Mouse (Mus musculus): ENCODE measurements at regions not wholly inside any gene's neighbourhood (a gene's known extent, or its start where the extent isn't known, plus 50 kb on each side); places are given as distances from the start of the nearest gene placed in this dataset.
A peak's percentile ranks its signal among the peaks of the same experiment; 100 is the strongest.

DNA sequence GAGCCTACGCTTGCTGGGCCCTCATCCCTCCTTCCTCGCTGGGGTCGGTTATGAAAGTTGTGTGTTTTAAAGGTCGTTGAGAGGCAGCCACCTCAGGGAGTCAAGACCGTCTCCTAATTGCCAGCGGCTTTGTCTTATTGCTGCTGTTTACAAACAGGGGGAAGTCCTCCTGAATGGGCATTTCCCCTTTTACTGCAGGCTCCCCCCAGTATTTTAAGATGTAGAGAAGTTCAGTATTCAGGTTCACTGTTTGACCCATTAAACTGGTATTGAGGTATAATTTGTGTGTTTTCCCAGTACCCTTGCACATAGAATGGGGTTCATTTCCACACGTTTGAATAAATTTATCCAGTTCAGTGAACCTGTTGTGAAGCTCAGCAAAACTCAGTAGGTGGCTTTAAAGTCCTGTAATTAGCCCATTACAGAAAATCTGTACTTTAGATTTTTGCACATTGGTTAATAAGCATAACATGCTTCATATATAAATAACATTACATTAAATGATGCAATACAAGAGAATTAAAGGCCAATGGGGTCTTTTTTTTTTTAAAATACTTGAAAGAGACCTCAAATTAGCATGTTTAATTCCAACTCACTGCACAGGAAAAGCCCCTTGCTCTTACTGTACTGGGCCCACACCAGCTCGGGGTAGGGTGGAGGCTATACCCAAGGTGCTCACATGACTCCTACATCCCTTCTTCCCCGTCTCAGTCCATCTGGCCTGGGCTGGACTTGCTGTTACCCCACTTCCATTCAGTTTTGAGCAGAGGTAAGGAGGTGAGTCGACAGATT is 63.7 kb downstream of the Nkx2-1 start:
- no peak for DNase-seq

DNA sequence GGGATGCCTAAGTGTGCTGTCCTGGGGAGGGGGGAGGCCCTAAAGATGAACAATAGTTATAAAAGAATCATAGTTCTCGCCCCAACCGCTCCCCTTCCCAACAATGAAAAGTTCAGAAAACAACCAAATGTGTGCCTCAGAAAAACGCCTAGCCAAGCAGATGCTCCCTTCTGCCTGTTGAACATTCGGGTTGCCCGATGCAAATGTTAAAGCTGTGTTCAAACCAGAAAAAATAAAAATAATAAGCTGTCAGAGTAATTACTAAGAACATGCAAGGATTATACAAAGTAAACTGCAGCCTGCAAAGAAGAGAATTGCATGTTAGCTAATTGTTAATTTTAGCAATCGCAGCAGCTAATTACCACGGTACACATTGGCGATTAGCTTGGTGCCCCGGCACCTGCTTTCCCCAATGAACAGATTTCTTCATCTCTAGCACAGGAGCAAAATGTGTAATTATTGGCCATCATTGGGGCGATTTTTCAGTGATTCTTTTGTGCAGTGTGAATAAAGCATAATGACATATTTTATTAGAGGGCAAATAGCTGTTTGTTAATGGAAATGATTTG is 65.7 kb downstream of the Nkx2-1 start:
- DNase-seq, result no peak

DNA sequence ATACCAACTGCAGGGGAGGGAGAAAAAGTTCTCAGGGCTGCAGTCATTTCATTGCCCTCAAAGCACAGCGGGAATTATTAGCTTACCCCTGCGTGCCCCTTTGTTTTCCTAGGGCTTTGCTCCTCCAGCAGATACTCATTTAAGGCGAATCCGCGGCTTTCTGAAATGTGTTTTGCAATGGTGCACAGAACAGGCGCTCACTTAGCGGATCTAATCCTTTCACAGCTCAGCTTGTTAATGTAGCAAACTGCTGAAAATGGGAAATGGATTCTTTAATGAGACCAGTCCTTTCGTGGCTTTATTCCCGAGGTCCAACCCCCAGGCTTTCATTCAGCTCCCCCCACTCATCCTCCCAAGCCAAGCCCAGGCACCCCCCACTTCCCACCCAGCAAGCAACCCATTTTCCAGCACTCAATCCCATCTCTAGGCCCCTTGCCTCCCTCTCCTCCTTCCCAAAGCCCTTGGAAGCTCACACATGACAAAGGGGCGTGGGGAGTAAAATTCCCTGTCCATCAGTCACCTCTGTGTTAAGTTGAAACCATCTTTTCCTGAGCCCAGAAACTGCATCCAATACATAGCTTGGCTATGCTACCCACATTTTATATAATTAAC is 77.1 kb downstream of the Nkx2-1 start:
- DNase-seq, result no peak

DNA sequence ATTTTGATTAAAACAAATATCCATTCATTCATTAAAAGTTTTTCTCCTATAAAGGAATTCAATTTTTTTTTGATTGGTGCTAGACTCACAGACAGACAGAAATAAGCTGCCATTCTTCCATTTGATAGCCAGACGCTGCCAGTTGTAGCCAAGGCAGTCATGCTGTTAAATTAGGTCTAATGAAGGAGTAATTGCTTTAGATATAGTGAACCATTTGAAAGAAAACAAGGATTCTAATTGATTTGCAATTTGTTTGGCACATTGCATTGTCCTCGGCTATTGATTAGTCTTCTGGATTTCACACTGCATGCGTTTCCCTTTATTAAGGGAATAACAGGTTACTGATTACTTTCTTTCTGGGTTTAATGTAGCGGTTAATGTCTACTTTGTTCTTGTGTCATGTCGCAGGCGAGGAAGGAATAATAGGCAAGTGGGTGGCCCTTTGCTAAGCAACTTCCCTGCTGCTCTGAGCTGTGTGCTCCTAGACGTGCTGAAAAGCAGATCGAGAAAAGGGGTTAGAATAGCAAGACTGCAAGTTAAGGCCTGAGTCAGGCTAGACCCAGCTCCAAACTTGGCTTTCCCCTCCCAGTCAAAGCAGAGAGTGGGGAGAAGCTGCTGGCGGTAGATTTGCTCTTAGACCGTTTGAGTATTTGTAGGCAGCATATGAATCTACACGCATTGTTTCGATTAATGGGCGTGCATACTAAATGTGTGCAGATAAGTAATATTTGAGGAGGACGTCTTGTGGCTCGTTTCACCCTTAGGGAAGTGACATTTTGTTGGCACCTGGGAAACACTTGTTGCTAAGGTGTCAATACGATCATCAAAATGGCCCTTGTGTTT is 77.8 kb downstream of the Nkx2-1 start:
- DNase-seq, result no peak

DNA sequence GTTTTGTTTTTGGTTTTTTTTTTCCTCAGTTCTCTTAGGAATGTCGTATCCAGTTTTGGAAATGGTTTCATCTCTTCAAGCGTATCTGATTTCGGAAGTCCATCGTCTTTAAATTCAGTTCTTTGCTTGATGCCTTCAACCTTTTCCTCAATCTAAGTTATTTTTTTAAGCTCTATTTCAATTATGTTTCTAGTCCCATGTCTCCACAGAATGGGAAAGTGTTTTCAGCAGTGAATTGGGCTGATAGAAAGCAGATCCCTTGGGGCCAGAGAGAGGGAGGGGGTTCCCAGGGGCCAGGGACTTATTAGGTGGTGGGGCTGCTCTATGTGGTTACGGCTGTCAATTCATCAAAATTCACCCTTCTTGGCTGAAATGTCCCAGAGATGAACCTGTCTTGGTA is 78.8 kb downstream of the Nkx2-1 start:
- DNase-seq, result no peak

DNA sequence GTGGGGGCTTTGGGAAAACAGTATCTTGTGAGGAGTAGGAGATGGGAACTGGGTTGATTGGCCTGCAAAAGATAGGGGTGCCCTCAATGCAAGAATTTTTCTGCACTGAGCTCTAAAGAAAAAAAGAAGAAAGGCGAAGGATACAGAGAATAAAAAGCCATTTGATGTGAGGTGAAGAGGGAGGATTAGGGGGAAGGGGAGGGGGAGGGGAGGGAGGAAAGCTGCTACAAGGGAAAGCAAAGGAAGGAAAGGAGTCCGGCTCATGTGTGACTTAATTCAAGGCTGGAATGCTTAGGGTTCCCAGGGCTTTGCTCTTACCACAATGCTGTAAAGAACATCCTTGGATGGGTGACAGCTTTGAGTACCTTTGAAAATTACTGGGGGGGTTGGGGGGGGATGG is 79.4 kb downstream of the Nkx2-1 start:
- DNase-seq, result no peak

DNA sequence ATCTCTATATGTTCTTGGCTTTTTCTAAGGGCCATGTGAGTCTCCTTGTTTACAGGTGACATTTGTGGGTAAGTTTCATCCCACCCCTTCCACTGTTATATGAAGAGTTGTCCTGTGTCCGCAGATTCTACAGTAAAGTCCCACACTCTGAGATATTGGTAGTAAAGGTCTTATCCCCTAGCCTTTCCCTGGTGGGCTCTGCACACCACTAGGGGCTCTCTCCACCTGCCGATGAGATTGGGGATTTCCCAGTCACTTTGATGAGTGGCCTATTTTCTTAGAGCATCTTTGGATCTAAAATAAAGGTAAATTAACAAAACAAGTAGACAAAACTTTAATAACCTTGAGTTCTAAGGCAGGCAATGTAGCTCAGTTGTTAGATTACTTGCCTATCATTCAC is 86.4 kb downstream of the Nkx2-1 start:
- DNase-seq, result no peak

DNA sequence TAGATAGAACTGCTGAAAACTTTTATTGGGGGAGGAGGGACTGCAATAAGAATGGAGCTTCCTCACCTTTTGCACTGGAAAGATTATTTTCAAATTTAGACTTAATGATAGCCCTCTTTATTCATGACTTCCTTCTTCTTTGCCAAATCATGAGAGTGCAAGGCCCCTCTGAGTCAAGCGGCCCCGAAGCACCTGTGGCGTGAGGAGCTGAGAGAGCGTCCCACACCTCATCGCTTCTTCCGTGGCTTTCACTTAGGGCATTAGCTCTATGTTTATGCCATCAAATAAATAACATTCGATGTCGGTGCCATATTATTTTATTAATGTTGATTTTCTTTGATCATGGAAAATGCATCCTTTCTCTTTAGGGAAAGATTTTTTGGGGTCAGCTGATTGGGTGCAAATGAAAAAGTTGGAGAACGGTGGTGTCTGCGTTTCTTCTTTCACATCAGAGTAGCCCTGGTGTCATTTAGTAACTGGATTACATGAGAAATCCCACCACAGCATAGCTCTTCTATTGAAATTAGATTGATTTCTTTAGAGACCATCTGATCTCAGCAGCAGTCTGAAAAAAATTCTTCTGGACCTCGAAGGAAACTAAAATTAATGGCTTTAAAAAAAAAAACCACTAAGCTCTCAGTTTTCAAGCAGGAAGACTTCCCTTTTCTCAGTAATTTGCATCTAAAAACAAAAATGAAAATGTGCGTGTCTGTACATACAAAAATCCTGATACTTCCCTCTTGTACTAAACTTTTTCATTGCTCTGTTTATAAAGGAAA is 87.7 kb downstream of the Nkx2-1 start:
- DNase-seq, result no peak

DNA sequence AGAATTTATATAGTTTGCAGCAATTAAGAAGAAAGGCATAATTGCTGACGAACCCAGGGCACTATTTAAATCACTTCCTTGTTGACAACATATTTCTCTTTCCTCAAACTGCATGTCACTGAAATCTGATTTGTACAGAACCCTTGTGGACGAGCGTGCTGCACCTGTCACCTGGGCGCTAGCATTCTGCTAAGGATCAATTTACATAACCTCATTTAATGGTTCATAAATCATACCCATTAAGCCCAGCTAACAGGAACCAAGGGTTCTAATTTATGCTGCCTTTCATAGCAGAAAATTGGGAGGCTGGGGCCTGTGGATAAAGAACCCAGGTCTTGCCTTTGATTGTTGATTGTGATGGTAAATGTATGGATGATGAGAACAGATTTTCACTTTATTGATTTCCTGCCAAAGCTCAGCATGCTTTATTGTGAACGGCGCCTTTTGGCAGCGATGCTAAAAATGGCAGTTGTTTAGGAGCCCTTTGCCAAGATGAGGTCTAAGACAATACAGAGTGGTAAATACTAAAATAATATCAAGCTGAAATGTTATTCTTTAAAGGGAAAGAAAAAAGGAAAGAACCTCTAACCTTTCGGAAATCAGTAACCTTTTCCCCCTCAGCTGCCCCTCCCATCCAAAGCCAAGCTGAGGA is 95.4 kb downstream of the Nkx2-1 start:
- peak in 1 of 2 experiments; percentile 20 for DNase-seq

DNA sequence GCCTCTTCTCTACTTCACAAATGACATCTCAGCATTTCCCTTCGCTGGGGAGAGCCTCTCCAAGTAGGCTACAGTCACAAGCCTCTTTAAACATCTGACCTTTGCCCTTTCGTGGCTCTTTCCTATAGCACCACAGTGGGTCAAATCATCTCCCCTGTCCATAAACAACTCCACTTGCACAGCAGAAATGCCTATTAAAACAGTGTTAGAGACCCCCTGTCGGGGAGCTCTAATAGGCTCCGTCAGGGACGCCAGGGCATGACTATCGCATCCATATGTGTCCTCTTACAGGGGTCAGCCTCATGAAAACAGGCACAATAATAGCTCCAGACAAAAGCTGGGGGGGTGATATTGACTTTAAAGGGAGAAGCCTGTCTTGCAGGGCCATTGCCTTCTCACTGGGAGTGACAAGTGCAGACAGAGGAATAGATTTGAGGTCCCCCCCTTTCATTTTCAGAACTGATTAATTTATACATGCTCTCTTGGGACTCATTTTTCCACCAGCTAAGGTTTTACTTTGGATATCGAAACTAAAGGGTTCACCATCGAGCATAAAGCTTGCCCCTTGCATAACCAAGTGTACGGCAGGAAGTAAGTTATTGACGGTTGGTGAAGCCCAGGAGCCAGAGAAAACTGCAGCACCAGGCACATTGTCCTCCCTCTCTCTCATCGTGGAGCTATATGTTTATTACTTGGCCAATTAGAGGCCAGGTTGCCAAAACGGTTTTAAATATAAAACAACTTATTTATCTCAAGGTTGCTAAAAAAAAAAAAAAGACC is 94.6 kb upstream of the Mbip start:
- DNase-seq, result no peak

DNA sequence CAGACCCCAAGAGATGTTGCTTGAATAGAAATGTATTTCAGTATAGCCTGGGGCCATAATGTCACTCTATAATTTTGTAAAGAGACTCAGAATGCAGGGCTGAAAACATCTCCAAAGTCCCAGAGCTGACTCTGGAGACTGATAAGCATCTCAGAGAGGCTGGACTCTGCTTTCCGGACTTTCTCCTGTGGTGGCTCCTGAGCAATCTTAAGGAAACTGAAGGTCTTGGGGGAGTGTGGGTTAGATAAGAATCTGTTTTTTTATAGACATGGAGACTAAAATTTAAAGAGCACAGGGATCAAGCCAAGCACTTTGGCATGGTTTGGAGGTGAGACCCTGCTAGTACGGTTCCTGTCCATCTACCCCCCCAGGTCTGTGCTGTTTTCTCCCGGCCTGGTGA is 92.7 kb upstream of the Mbip start:
- no peak for DNase-seq

DNA sequence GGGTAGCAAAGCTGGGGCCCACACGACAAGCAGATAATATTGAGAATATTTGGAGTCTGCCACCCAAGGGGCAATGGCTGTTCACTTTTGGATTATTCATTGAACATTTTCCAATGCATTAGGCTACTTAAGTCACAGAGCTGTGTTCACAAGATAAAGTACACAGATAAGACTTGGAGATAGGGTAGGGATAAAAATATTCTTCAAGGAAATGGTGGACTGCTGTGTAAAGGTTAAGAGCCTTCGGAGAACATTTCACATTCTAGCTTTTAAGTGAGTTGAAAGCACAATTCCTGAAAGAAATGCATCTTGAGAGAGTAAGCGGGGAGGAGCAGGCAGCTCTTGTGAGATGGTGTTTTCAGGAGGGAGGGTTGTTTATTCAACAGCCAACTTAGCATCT is 92.3 kb upstream of the Mbip start:
- no peak for DNase-seq

DNA sequence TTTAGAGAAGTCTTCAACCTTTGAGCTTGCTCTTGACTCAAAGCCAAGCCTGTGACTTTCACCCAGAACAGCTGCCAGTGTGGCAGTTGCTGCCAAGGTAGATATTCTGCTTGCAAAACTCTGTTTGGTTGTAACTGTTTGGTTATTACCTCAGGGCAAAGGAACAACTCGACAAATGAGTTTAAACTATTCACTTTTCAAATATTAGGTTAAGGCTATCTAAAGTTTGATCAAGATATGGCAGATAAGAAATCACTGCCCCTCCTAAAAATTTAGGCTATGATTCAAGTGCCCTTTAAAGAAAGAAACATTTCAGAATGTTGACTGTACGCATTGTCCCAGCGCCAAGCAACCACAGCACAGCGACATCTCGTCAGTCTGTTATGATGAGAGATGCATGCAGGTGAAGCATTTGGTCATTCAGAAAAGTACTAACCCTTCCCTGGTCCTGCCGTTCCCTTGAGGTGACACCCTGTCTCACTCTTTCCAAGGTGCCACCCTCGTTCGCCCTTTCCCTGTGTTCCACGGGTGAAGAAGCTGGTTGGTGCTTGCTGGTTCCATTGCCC is 81.1 kb upstream of the Mbip start:
- DNase-seq, result no peak

DNA sequence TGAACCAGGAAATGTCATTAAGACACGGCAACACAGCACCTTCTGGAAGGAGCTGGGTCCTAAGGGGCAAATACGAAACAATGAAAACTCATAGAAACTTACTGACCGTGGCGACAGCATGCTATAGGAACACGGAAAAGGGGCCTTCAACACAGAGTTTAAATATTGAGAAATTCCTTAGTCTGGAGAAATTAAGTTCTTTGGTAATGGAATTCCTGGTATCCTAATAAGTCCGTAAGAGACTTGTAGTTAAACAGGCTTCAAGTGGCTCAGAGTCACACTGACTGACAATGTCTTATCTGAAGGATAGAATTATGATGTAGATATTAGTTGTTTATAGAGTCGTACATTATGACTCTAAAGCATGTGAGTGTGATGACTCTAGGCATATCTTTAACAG is 70.4 kb upstream of the Mbip start:
- DNase-seq, result no peak

DNA sequence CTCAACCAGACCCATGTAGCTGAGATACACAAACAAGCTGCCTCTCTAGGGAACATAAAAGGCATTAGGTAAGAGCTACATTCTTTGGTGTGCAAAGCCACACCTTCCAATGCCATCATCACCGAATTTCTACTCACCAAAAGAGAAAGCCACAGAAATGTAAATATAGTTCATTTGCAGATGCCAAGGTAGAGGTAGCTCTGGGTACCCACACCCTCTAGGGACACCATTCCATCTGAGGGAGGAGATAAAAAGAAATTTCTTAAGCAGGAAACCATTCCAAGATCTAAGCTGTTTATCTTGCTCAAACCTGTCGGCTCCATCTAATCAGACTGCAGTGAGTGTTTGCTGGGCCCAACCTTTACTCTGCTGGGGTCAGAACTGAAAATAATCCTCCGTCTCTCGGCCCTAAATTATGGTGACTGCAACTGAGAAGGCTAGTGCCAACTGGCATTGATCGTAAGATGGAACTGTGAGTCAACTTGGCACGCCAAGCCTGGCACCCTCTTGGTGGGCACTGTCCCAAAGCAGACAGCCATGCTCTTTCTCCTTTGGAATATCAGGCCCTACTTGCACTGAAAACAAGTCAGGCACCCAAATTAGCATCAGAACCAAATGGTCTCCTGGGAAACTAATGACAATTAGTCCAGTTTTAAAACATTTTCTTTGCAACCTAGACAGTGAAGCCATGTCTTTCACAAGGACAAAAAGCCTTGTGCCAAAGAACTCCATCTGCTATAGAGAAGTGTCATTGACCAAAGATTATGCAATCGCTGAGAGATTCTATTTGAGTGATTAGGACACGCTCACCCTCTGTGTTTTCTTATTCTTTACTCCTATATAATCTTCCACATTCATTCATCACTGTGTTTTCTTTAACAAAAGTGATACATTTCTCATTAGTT is 69.4 kb upstream of the Mbip start:
- DNase-seq, result peak; percentile 80 to 81

DNA sequence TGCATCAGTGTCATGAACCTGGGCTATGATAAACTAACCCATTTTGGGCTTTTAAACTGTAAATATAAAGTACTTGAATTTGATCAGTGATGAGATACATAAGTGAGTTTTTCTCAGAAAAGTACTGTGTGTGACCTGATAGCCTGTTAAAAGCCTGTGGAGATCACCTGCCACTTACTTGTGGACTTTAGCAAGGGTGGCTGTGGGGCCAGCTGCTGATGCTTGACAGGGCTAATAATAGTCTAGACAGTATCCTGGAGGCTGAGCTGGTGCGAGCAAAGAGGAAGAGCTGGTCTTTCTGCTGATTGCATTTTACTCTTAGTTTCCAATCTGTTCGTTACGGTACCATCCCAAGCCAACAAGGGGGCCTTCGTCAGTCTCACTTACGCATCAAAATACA is 60.0 kb upstream of the Mbip start:
- DNase-seq, result no peak

DNA sequence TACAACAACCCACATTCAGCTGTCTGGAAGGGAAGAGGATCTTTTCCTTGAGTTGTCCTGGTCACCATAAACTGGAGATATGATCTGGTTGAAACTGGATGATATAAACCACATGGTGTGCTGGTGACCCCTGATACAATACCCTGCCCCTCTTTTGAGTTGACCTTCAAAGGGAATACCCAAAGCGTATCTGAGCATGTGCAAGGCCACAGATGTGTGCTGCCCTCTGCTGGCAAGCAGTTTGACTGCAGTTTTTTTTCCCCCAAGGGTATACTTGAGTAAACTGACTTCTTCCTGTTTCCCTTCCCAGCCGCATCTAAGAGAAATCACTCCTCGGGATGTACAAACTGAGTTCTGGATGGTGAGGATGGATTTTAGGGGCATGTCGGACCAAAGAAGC is 59.1 kb upstream of the Mbip start:
- peak; percentile 3 to 8 for DNase-seq

DNA sequence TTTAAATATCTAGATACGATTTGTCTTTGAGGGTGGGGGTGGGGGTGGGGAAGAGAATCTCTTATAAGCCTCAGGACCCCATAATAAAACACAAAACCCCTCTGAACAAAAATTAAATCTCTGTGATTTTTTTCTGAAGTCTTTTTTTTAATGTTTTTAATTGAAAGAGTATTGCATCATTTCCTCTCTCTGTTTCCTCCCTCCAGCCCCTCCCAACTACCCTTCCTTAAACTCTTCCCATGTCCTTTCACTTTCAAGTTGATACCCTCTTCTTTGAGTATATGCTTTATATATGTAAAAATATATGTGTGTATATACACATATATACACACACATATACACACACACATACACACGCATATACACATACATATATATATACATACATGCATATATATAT is 58.6 kb upstream of the Mbip start:
- DNase-seq, result no peak

DNA sequence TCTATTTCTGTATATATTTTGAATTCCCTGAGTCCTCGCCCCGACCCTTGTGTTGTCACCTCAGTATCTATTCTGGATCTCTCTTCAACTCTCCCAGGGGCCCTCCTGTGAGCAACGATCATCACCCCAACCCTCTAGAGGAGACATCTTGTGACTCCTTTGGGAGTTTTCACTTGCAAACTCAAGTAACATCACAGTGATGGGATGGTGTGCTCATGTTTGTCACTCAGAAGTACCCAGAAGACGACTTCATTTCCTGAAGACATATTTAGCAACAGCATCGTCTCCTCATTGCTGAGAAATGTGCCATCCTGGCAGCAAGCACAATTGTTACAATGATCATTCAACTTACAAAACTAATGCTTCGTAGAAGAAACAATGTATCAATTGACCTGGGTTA is 57.9 kb upstream of the Mbip start:
- DNase-seq, result no peak

DNA sequence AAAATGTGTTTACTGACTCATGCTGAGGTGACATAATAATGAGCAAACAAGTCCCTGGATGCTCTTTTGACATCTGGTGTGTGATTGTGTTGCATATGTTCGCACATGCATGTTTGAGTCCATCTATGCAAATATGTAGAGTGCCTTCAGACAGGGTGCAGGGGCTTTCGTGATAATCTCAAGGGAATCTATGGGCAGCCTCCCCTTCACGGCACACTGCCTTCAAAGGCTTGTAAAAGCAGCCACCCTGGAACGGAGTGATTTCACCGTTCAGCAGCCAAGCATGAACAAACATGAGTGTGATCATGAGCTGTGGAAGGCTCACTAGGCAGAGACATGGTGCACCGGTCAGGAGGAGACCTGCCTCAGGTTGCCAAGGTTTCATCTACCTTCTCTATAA is 57.1 kb upstream of the Mbip start:
- no peak for DNase-seq

Data from cerebellum, adult 18-20 months (tissue).